Mouse (Mus musculus): ENCODE data around the gene Gm11562.

The Gm11562 gene

GRCm38 (mm10) chr11:99583245-99583704 lies 37.0 kb downstream of the Gm11562 start, which contains the start of gene Krtap1-4:
Gene Krtap1-4, minus strand, starts transcription at chr11:99583654.
- DNase-seq (ENCODE audit: low spot score), result no peak

GRCm38 (mm10) chr11:99581564-99581963 lies 38.7 kb downstream of the Gm11562 start:
- DNase-seq (ENCODE audit: low spot score), result no peak

- DNase-seq (ENCODE audit: low spot score), result no peak
Measured at GRCm38 (mm10) chr11:99581051-99581450, 39.2 kb downstream of the Gm11562 start.

GRCm38 (mm10) chr11:99580636-99581035 lies 39.6 kb downstream of the Gm11562 start, which contains the start of gene Krtap1-5:
Gene Krtap1-5, minus strand, starts transcription at chr11:99581016.
- no peak for DNase-seq (ENCODE audit: low spot score)

- DNase-seq (ENCODE audit: low spot score), result peak; percentile 42
Measured at GRCm38 (mm10) chr11:99574106-99574505, 46.1 kb downstream of the Gm11562 start.

GRCm38 (mm10) chr11:99573164-99573563 lies 47.1 kb downstream of the Gm11562 start:
- no peak for DNase-seq (ENCODE audit: low spot score)
